Mouse (Mus musculus) liver, embryonic 11.5 days (tissue): ENCODE data around the gene Gbx2. TPM values are rescaled to one million over a fixed set of nuclear protein-coding genes. Genes with fewer than 3 reads are reported as not detected.

Experiments
- ATAC-seq: fragments of 200-750 bp; cut with Nextera tagmentation; replicated peaks from 2 replicates; pipeline ENCODE4 v1.8.0; 2017; ENCODE audit warnings: moderate number of reproducible peaks, mild to moderate bottlenecking, moderate TSS enrichment, moderate library complexity; ENCODE audit not compliant: low FRiP score
- DNase-seq: peaks from one replicate; pipeline ENCODE4 v3.0.0-alpha.2; 2017; ENCODE audit warnings: low spot score
- H3K27ac ChIP-seq: fragments of 300-500 bp; sonication (generic); 2 replicates; pipeline ENCODE4 v1.5.1; 2014; ENCODE audit warnings: mild to moderate bottlenecking, low read depth, low read length, control low read depth
- H3K27me3 ChIP-seq: fragments of 300-500 bp; sonication (generic); replicated peaks from 2 replicates; pipeline ENCODE4 v1.6.1; 2014; ENCODE audit warnings: low read length, mixed read lengths; ENCODE audit not compliant: control insufficient read depth, insufficient read depth
- H3K36me3 ChIP-seq: fragments of 300-500 bp; sonication (generic); 2 replicates; pipeline ENCODE4 v1.6.1; 2014; ENCODE audit warnings: mild to moderate bottlenecking, low read length, moderate library complexity, mixed read lengths; ENCODE audit not compliant: control insufficient read depth, insufficient read depth
- H3K4me1 ChIP-seq: fragments of 300-500 bp; sonication (generic); replicated peaks from 2 replicates; pipeline ENCODE4 v1.6.1; 2014; ENCODE audit warnings: low read length, mixed read lengths; ENCODE audit not compliant: control insufficient read depth, insufficient read depth
- H3K4me2 ChIP-seq: fragments of 300-500 bp; sonication (generic); 2 replicates; pipeline ENCODE4 v1.6.1; 2014; ENCODE audit warnings: mild to moderate bottlenecking, control low read depth, moderate library complexity
- H3K4me3 ChIP-seq: fragments of 300-500 bp; sonication (generic); 2 replicates; pipeline ENCODE4 v1.5.1; 2014; ENCODE audit warnings: low read depth, low read length, control low read depth
- H3K9ac ChIP-seq: fragments of 300-500 bp; sonication (generic); 2 replicates; pipeline ENCODE4 v1.6.1; 2014; ENCODE audit warnings: low read depth, low read length, control low read depth
- H3K9me3 ChIP-seq: fragments of 300-500 bp; sonication (generic); 2 replicates; pipeline ENCODE4 v1.6.1; 2016; ENCODE audit warnings: low read length, inconsistent platforms, mixed read lengths; ENCODE audit not compliant: control insufficient read depth
- WGBS: fragments of 180-500 bp; shearing (Covaris S2); extraction: QIAGEN DNeasy Blood & Tissue Kit; methylation state at CpG from one replicate; pipeline ENCODE4 v1.1.7; 2014; 5-methylcytosine and 5-hydroxymethylcytosine counted together
- polyA plus RNA-seq: library from polyadenylated mRNA; unstranded; fragments of >200 nt; fragmentation: Nextera tagmentation; extraction: Ambion mirVana; gene quantifications from 2 replicates; pipeline ENCODE4 v1.2.1, GENCODE M21; 2014

Gbx2 gene
- polyA plus RNA-seq, 1 experiment from 2014 or later: 2.9 TPM

- Histone ChIP-seq H3K36me3 (no peaks in the 10 kb centered on the region), H3K4me3 (no peak overlapping the region), H3K4me2 (peak overlapping the region; percentile 80; the same call in 1 of the 2 replicates), H3K27ac (no peak overlapping the region), H3K9ac (no peak overlapping the region), H3K9me3 (no peaks in the 10 kb centered on the region), H3K4me1 (no peaks in the 10 kb centered on the region), H3K27me3 (peaks cover 50% of the 10 kb centered on the region)
- WGBS: 15% methylated on average over 9 of the region's 9 CpGs
- ATAC-seq (no peak), DNase-seq (no peak)
Measured at GRCm38 (mm10) chr1:89967585-89967984, 36.6 kb upstream of the Gbx2 start.

GRCm38 (mm10) chr1:89964426-89964825 is 33.4 kb upstream of the Gbx2 start:
- no peak overlapping the region for H3K4me2 ChIP-seq
- no peak for DNase-seq
- H3K9ac ChIP-seq: no peak overlapping the region
- no peaks in the 10 kb centered on the region for H3K4me1 ChIP-seq
- peaks cover 36% of the 10 kb centered on the region for H3K27me3 ChIP-seq
- H3K27ac ChIP-seq: no peak overlapping the region
- no peak for ATAC-seq
- H3K4me3 ChIP-seq: no peak overlapping the region
- H3K9me3 ChIP-seq: no peaks in the 10 kb centered on the region
- no peaks in the 10 kb centered on the region for H3K36me3 ChIP-seq
- WGBS: 75% methylated on average over 12 of the region's 12 CpGs

DNA sequence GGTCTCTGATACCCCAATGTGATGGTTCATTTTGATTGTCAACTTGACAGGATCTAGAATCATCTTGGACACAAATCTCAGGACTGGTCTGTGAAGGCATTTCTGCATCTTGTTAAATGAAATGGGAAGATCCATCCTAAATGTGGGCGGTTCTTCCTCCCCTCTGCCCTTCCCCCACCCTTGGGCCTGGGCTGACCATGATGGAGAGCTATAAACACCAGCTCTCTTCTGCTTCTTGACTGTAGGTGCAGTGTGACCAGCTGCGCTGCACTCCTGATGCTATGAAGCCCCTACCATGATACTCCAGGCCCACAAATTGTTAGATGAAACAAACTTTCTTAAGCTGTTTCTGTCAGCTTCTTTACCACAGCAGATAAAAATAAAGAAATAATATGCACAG is 32.3 kb upstream of the Gbx2 start:
- Histone ChIP-seq H3K27ac (no peak overlapping the region), H3K4me2 (no peak overlapping the region), H3K9ac (no peak overlapping the region), H3K27me3 (peaks cover 25% of the 10 kb centered on the region), H3K36me3 (no peaks in the 10 kb centered on the region), H3K4me3 (no peak overlapping the region), H3K9me3 (no peaks in the 10 kb centered on the region), H3K4me1 (no peaks in the 10 kb centered on the region)
- ATAC-seq (no peak), DNase-seq (no peak)
- 78% methylated on average over 2 of the region's 2 CpGs for WGBS

GRCm38 (mm10) chr1:89962092-89962491 is 31.1 kb upstream of the Gbx2 start:
- peaks cover 13% of the 10 kb centered on the region for H3K27me3 ChIP-seq
- no peak overlapping the region for H3K27ac ChIP-seq
- no peaks in the 10 kb centered on the region for H3K9me3 ChIP-seq
- H3K9ac ChIP-seq: no peak overlapping the region
- no peaks in the 10 kb centered on the region for H3K4me1 ChIP-seq
- 27% methylated on average over 13 of the region's 13 CpGs for WGBS
- ATAC-seq: no peak
- no peaks in the 10 kb centered on the region for H3K36me3 ChIP-seq
- H3K4me2 ChIP-seq: no peak overlapping the region
- no peak overlapping the region for H3K4me3 ChIP-seq
- DNase-seq: no peak

GRCm38 (mm10) chr1:89959393-89959792 is 28.4 kb upstream of the Gbx2 start:
- Histone ChIP-seq H3K4me2 (no peak overlapping the region), H3K9me3 (no peaks in the 10 kb centered on the region)
- 69% methylated on average over 4 of the region's 4 CpGs for WGBS

GRCm38 (mm10) chr1:89943202-89943601 is 12.2 kb upstream of the Gbx2 start:
- H3K27me3 ChIP-seq: peaks cover 76% of the 10 kb centered on the region
- no peak overlapping the region for H3K4me3 ChIP-seq
- H3K4me2 ChIP-seq: no peak overlapping the region
- DNase-seq: no peak
- H3K9me3 ChIP-seq: no peaks in the 10 kb centered on the region
- H3K4me1 ChIP-seq: no peaks in the 10 kb centered on the region; the same call in none of the 2 replicates
- 3% methylated on average over 16 of the region's 16 CpGs for WGBS
- no peak overlapping the region for H3K27ac ChIP-seq
- ATAC-seq: no peak
- H3K9ac ChIP-seq: no peak overlapping the region
- H3K36me3 ChIP-seq: no peaks in the 10 kb centered on the region

More at GRCm38 (mm10) chr1:89959393-89959792, 28.4 kb upstream of the Gbx2 start:
- ATAC-seq: no peak
- H3K36me3 ChIP-seq: no peaks in the 10 kb centered on the region
- no peaks in the 10 kb centered on the region for H3K4me1 ChIP-seq
- no peak overlapping the region for H3K4me3 ChIP-seq
- H3K9ac ChIP-seq: no peak overlapping the region
- H3K27me3 ChIP-seq: peaks cover 11% of the 10 kb centered on the region
- H3K27ac ChIP-seq: no peak overlapping the region
- no peak for DNase-seq

GRCm38 (mm10) chr1:89942395-89942976 is 11.5 kb upstream of the Gbx2 start:
- H3K4me3 ChIP-seq: peak overlapping the region; percentile 33; the same call in 1 of the 2 replicates

GRCm38 (mm10) chr1:89941701-89942381 is 10.9 kb upstream of the Gbx2 start:
- H3K36me3 ChIP-seq: no peaks in the 10 kb centered on the region
- WGBS: under 1% methylated on average over 40 of the region's 40 CpGs
- peak overlapping the region; percentile 64 for H3K4me2 ChIP-seq
- peaks cover 80% of the 10 kb centered on the region for H3K27me3 ChIP-seq
- H3K9me3 ChIP-seq: no peaks in the 10 kb centered on the region
- H3K27ac ChIP-seq: no peak overlapping the region
- no peak for DNase-seq
- no peaks in the 10 kb centered on the region; the same call in none of the 2 replicates for H3K4me1 ChIP-seq
- H3K4me3 ChIP-seq: peak overlapping the region; percentile 33
- H3K9ac ChIP-seq: no peak overlapping the region; the same call in 1 of the 2 replicates
- ATAC-seq: no peak

More at GRCm38 (mm10) chr1:89942395-89942976, 11.5 kb upstream of the Gbx2 start:
- Histone ChIP-seq H3K4me2 (peak overlapping the region; percentile 64), H3K9ac (no peak overlapping the region), H3K27ac (no peak overlapping the region), H3K36me3 (no peaks in the 10 kb centered on the region), H3K9me3 (no peaks in the 10 kb centered on the region), H3K27me3 (peaks cover 78% of the 10 kb centered on the region), H3K4me1 (no peaks in the 10 kb centered on the region; the same call in none of the 2 replicates)
- DNase-seq (no peak), ATAC-seq (no peak)
- 8% methylated on average over 15 of the region's 15 CpGs for WGBS
